Mouse (Mus musculus): ENCODE results near the gene Hist1h4a. TPM values are rescaled to one million over a fixed set of nuclear protein-coding genes. Genes with fewer than 3 reads are reported as not detected.
"Not testable (repeated sequence)": the region's sequence is repeated elsewhere in the genome, so short reads cannot be mapped to it uniquely, and the experiment has no call there.

The Hist1h4a gene
- polyA plus RNA-seq, 1 experiment from 2014 or later = not detected

DNA sequence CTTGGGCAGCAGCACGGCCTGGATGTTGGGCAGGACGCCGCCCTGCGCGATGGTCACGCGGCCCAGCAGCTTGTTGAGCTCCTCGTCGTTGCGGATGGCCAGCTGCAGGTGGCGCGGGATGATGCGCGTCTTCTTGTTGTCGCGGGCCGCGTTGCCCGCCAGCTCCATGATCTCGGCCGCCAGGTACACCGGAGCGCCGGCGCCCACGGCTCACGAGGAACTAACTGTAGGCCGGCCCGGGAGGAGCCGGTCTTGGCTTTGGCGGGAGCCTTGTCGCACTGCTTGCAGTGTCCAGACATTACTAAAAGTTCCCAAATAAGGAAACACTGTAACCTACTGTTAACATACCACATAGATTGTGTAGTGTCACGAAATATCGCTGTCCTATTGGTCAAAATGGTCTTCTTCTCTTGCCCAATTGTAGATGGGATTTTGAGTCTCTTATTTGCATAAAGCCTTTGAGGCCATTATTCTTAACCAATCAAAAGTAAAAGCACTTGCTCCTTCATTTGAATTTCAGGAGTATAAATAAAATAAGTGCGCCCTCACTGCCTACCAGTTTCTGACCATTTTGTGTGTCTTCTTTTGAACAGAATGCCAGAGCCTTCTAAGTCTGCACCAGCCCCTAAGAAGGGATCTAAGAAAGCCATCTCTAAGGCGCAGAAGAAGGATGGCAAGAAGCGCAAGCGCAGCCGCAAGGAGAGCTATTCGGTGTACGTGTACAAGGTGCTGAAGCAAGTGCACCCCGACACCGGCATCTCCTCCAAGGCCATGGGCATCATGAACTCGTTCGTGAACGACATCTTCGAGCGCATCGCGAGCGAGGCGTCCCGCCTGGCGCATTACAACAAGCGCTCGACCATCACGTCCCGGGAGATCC, 14.6 kb downstream of the Hist1h4a start, which contains the start of gene Hist1h2bb:
TSS of gene Hist1h2bb (plus strand) at position 534 of the 880 bp plus-strand sequence.
- Histone ChIP-seq H3K9ac (peak within 1 kb of the TSS; percentile 59), H3K4me2 (peak within 1 kb of the TSS; percentile 63), H3K4me3 (peak within 1 kb of the TSS; percentile 36), H3K4me1 (peaks cover 21% of the 10 kb centered on the region), H3K27ac (peak within 1 kb of the TSS; percentile 98)
- peak; percentile 93 for ATAC-seq (ENCODE audit: borderline replicate concordance, extremely low read depth, low FRiP score, low TSS enrichment)
- H3K36me3 ChIP-seq, H3K9me3 ChIP-seq, H3K27me3 ChIP-seq: not testable (repeated sequence)
- under 1% methylated on average over 36 of the region's 58 CpGs for WGBS

DNA sequence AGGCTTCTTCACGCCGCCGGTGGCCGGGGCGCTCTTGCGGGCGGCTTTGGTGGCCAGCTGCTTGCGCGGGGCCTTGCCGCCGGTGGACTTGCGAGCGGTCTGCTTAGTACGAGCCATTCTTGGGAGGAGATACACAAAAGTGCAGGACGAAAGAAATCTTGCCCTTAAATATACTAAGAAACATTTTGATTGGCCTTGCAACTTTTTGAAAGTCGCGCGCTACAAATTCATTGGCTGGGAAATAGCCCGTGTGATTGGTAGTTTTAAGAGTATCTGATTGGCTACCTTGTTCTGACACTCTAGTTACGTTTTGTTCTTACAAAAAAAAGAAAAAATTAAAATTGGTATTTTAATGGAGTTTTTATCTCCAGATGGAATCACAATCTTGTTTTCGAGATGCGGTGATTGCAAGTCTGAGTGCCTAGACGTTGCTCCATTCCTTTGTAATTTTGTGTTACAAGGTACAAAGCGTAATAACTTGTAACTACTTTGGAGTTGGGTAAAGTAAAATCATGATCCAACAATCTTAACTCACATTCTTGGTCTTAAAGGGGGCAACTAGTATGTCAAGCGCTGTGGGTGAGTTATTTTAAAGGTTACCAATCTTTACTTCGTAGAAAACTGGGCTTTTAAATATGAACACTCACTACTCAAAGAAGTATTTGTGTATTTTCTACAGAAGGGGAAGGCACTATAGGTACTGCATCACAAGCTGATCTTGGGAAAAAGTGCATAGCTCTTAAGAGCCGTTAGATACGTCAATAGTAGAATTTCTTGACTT, 15.5 kb downstream of the Hist1h4a start, which contains the start of gene Hist1h3c:
TSS of gene Hist1h3c (minus strand) at position 222 of the 781 bp plus-strand sequence.
- peak; percentile 69 for ATAC-seq (ENCODE audit: borderline replicate concordance, extremely low read depth, low FRiP score, low TSS enrichment)
- WGBS = under 1% methylated on average over 26 of the region's 28 CpGs
- peaks cover 26% of the 10 kb centered on the region for H3K4me1 ChIP-seq
- H3K4me3 ChIP-seq = peak within 1 kb of the TSS; percentile 36
- H3K4me2 ChIP-seq = peak within 1 kb of the TSS; percentile 63
- peak within 1 kb of the TSS; percentile 98 for H3K27ac ChIP-seq
- H3K9me3 ChIP-seq = no peaks in the 10 kb centered on the region
- no peaks in the 10 kb centered on the region for H3K27me3 ChIP-seq
- H3K36me3 ChIP-seq = no peaks in the 10 kb centered on the region
- H3K9ac ChIP-seq = peak within 1 kb of the TSS; percentile 55

DNA sequence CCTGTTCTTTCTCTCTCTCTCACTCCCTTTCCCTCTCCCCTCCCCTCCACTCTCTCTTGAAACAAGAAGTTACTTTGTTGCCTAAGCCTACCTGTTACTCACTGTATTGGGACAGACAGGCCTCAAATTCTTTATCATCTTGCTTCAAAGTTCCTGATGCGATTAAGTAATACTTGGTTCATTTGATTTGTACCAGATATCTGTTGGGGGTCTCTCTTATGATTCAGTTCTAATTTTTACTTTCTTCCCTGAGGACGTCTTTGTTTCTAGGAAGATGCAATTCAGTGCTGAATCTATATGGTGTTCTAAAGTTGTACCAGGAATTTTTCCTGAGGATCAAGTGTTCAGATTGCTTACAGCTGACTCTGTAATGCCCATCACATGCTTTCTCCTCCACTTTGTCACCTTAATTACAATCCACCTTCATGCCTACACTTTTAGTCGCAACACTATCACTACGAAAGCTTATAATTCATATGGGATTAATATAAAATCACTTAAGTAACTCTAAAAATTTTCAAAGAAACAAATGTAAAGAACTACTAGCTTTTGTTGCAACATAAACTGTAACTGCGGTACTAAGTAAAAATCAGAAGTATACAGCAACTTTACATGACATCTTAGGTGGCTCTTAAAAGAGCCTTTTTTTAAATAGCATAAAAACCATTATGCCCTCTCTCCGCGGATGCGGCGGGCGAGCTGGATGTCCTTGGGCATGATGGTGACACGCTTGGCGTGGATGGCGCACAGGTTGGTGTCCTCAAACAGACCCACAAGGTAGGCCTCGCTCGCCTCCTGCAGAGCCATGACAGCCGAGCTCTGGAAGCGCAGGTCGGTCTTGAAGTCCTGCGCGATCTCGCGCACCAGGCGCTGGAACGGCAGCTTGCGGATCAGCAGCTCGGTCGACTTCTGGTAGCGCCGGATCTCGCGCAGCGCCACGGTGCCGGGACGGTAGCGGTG, 16.3 kb downstream of the Hist1h4a start:
- Histone ChIP-seq H3K9ac (peak overlapping the region; percentile 55), H3K27ac (peak overlapping the region; percentile 98)
- WGBS = under 1% methylated on average over 15 of the region's 36 CpGs

DNA sequence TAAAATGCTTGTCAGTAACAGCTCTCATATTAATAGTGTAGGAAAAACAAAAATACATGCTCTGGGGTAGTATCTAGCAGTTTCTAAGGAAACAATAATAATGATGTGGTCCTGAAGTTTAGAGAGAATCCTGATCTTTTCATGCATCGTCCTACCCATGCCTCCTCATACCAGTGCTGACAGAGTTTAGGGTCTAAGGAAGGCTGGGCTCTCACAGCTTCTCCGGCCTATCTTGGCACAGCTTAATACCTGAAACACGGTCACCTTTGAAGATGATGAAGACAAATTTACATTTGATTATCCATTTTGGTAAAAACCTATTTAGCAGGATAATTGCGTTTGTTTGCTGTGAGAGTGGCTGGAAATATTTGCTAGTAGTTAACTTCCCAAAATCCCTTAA, 17.1 kb downstream of the Hist1h4a start:
- WGBS = 25% methylated on average over 4 of the region's 4 CpGs
- peak overlapping the region; percentile 36 for H3K4me3 ChIP-seq
- H3K36me3 ChIP-seq = no peaks in the 10 kb centered on the region
- peaks cover 30% of the 10 kb centered on the region for H3K4me1 ChIP-seq
- H3K4me2 ChIP-seq = peak overlapping the region; percentile 63
- ATAC-seq (ENCODE audit: borderline replicate concordance, extremely low read depth, low FRiP score, low TSS enrichment) = no peak
- H3K27me3 ChIP-seq = no peaks in the 10 kb centered on the region
- peak overlapping the region; percentile 98 for H3K27ac ChIP-seq
- H3K9ac ChIP-seq = 0 out of 2 replicates have a peak overlapping the region, but pooled peaks have one; percentile 55
- H3K9me3 ChIP-seq = no peaks in the 10 kb centered on the region

More for the DNA sequence above, 16.3 kb downstream of the Hist1h4a start:
- H3K4me2 ChIP-seq = peak overlapping the region; percentile 63
- H3K27me3 ChIP-seq = no peaks in the 10 kb centered on the region
- H3K36me3 ChIP-seq = no peaks in the 10 kb centered on the region
- no peaks in the 10 kb centered on the region for H3K9me3 ChIP-seq
- peaks cover 30% of the 10 kb centered on the region for H3K4me1 ChIP-seq
- peak overlapping the region; percentile 36 for H3K4me3 ChIP-seq
- ATAC-seq (ENCODE audit: borderline replicate concordance, extremely low read depth, low FRiP score, low TSS enrichment) = no peak

GRCm38 (mm10) chr13:23743215-23743614, 17.8 kb downstream of the Hist1h4a start:
- H3K27me3 ChIP-seq = no peaks in the 10 kb centered on the region
- no peak overlapping the region for H3K9ac ChIP-seq
- H3K4me2 ChIP-seq = no peak overlapping the region
- no peaks in the 10 kb centered on the region for H3K9me3 ChIP-seq
- H3K4me3 ChIP-seq = no peak overlapping the region
- ATAC-seq (ENCODE audit: borderline replicate concordance, extremely low read depth, low FRiP score, low TSS enrichment) = no peak
- H3K36me3 ChIP-seq = no peaks in the 10 kb centered on the region
- no peak overlapping the region for H3K27ac ChIP-seq
- H3K4me1 ChIP-seq = peaks cover 25% of the 10 kb centered on the region
- WGBS = 82% methylated on average over 5 of the region's 5 CpGs

GRCm38 (mm10) chr13:23742007-23742406, 19.0 kb downstream of the Hist1h4a start:
- Histone ChIP-seq H3K4me3 (no peak overlapping the region), H3K27ac (no peak overlapping the region), H3K27me3 (no peaks in the 10 kb centered on the region), H3K4me1 (peaks cover 14% of the 10 kb centered on the region; the same call in 1 of the 2 replicates), H3K9me3 (no peaks in the 10 kb centered on the region), H3K9ac (no peak overlapping the region), H3K4me2 (no peak overlapping the region), H3K36me3 (no peaks in the 10 kb centered on the region)
- no peak for ATAC-seq (ENCODE audit: borderline replicate concordance, extremely low read depth, low FRiP score, low TSS enrichment)

DNA sequence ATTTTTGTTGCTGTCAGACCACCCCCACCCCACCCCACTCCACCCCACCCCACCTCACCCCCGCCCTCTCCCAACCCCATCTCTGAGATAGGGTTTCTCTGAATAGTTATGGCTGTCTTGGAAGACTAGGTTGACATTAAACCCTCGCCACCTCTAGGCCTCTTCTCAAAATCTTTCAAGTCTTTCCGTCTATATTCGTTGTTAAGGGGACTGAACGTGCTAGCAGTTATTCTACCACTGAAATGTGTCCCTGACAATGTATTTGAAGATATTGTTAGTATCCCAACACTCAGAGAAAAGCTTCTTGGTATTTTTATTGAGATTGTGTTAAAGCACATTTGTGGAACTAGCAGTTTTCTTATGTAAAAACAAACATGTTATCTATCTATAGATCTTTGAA, 20.1 kb downstream of the Hist1h4a start:
- Histone ChIP-seq H3K9me3 (no peaks in the 10 kb centered on the region), H3K36me3 (no peaks in the 10 kb centered on the region), H3K4me1 (peaks cover 14% of the 10 kb centered on the region; the same call in 1 of the 2 replicates), H3K27me3 (no peaks in the 10 kb centered on the region), H3K4me2 (peak overlapping the region; percentile 95), H3K9ac (no peak overlapping the region), H3K27ac (peak overlapping the region; percentile 100), H3K4me3 (peak overlapping the region; percentile 64)
- no peak for ATAC-seq (ENCODE audit: borderline replicate concordance, extremely low read depth, low FRiP score, low TSS enrichment)
- whole genome bisulfite sequencing = 41% methylated on average over 5 of the region's 5 CpGs

- no peak for ATAC-seq (ENCODE audit: borderline replicate concordance, extremely low read depth, low FRiP score, low TSS enrichment)
- 15% methylated on average over 13 of the region's 13 CpGs for WGBS
- H3K9ac ChIP-seq = peak overlapping the region; percentile 96
- peak overlapping the region; percentile 95 for H3K4me2 ChIP-seq
- H3K9me3 ChIP-seq = no peaks in the 10 kb centered on the region
- no peaks in the 10 kb centered on the region for H3K27me3 ChIP-seq
- H3K27ac ChIP-seq = peak overlapping the region; percentile 100
- no peaks in the 10 kb centered on the region for H3K36me3 ChIP-seq
- H3K4me3 ChIP-seq = peak overlapping the region; percentile 64
- H3K4me1 ChIP-seq = peaks cover 14% of the 10 kb centered on the region; the same call in 1 of the 2 replicates
Measured at GRCm38 (mm10) chr13:23740256-23740840, 20.7 kb downstream of the Hist1h4a start.

DNA sequence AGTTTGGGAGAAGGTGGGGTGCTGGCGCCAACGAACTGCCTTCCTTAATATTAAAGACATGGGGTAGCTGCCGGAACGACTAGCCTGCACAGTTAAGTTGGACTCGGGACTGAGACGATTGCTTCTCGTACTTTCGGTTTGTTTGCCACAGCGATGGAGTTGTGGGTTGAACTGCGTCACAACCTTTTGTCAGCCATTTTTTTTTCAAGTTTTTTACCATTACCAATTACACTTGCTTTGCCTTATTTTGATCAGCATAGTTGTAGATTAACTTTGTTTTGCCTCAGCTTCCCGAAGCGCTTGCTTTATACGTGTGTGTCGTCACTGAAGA, 21.1 kb downstream of the Hist1h4a start:
- H3K27me3 ChIP-seq = no peaks in the 10 kb centered on the region
- peaks cover 14% of the 10 kb centered on the region; the same call in 1 of the 2 replicates for H3K4me1 ChIP-seq
- peak overlapping the region; percentile 95 for H3K4me2 ChIP-seq
- no peaks in the 10 kb centered on the region for H3K9me3 ChIP-seq
- H3K27ac ChIP-seq = peak overlapping the region; percentile 100
- H3K4me3 ChIP-seq = peak overlapping the region; percentile 64
- WGBS = under 1% methylated on average over 14 of the region's 14 CpGs
- no peak; the same call in 1 of the 2 replicates for ATAC-seq (ENCODE audit: borderline replicate concordance, extremely low read depth, low FRiP score, low TSS enrichment)
- H3K9ac ChIP-seq = peak overlapping the region; percentile 96
- H3K36me3 ChIP-seq = no peaks in the 10 kb centered on the region

DNA sequence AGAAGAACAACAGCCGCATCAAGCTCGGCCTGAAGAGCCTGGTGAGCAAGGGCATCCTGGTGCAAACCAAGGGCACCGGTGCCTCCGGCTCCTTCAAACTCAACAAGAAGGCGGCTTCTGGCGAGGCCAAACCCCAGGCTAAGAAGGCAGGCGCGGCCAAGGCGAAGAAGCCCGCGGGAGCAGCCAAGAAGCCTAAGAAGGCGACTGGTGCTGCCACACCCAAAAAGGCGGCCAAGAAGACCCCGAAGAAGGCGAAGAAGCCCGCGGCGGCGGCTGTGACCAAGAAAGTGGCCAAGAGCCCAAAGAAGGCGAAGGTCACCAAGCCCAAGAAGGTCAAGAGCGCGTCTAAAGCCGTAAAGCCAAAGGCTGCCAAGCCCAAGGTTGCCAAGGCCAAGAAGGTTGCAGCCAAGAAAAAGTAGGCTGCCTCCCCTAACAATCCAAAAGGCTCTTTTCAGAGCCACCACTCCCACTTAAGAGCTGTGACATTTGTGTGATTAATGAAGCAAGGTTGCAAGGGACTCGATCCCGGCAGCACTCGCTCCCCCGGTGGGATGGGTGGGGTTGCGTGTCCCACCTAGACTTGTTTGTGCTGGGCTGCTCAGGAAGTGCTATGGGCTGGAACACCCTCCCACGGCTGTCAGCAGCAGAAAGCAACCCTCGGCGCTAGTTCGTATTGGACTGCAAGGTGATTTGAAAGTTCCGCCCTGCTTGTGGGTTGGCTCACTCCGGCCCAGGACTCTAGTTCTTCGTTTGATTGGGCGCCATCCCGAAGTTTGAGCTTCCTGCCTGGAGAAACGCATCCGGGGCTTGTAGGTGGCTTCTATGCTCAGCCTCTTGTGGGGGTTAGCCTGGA, 21.7 kb downstream of the Hist1h4a start:
- Histone ChIP-seq H3K9me3 (no peaks in the 10 kb centered on the region), H3K27me3 (no peaks in the 10 kb centered on the region), H3K4me2 (peak overlapping the region; percentile 95), H3K27ac (peak overlapping the region; percentile 100), H3K4me3 (peak overlapping the region; percentile 64), H3K9ac (peak overlapping the region; percentile 96), H3K36me3 (no peaks in the 10 kb centered on the region), H3K4me1 (peaks cover 10% of the 10 kb centered on the region; the same call in 1 of the 2 replicates)
- 2% methylated on average over 39 of the region's 39 CpGs for WGBS
- peak; percentile 89 for ATAC-seq (ENCODE audit: borderline replicate concordance, extremely low read depth, low FRiP score, low TSS enrichment)
